Mouse (Mus musculus) liver, embryonic 13.5 days (tissue): ENCODE data around the gene Ephb1. TPM values are rescaled to one million over a fixed set of nuclear protein-coding genes. Genes with fewer than 3 reads are reported as not detected.

Experiments used
- ATAC-seq: fragments of 200-750 bp; cut with Nextera tagmentation; 2 replicates; pipeline ENCODE4 v1.8.0; 2017; ENCODE audit warnings: low read depth, mild to moderate bottlenecking, moderate number of reproducible peaks, moderate library complexity
- DNase-seq: peaks from one replicate; pipeline ENCODE4 v3.0.0; 2022
- H3K27ac ChIP-seq: fragments of 300-500 bp; sonication (generic); 2 replicates; pipeline ENCODE4 v1.5.1; 2015; ENCODE audit warnings: moderate library complexity, mild to moderate bottlenecking, inconsistent platforms
- H3K27me3 ChIP-seq: fragments of 300-500 bp; sonication (generic); 2 replicates; pipeline ENCODE4 v1.6.1; 2015; ENCODE audit warnings: mild to moderate bottlenecking, inconsistent platforms
- H3K36me3 ChIP-seq: fragments of 300-500 bp; sonication (generic); 2 replicates; pipeline ENCODE4 v1.6.1; 2015; ENCODE audit warnings: mild to moderate bottlenecking, inconsistent platforms
- H3K4me1 ChIP-seq: fragments of 300-500 bp; sonication (generic); replicated peaks from 2 replicates; pipeline ENCODE4 v1.6.1; 2015; ENCODE audit warnings: inconsistent platforms
- H3K4me2 ChIP-seq: fragments of 300-500 bp; sonication (generic); 2 replicates; pipeline ENCODE4 v1.6.1; 2015; ENCODE audit warnings: inconsistent platforms, mild to moderate bottlenecking, moderate library complexity
- H3K4me3 ChIP-seq: fragments of 300-500 bp; sonication (generic); replicated peaks from 2 replicates; pipeline ENCODE4 v1.5.1; 2015; ENCODE audit warnings: mild to moderate bottlenecking, inconsistent platforms
- H3K9ac ChIP-seq: fragments of 300-500 bp; sonication (generic); 2 replicates; pipeline ENCODE4 v1.6.1; 2015; ENCODE audit warnings: mild to moderate bottlenecking, inconsistent platforms
- H3K9me3 ChIP-seq: fragments of 300-500 bp; sonication (generic); replicated peaks from 2 replicates; pipeline ENCODE4 v1.6.1; 2016; ENCODE audit warnings: inconsistent platforms
- WGBS: fragments of 180-500 bp; shearing (Covaris S2); methylation state at CpG from one replicate; pipeline ENCODE4 v1.1.7; 2015; ENCODE audit not compliant: insufficient replicate concordance; 5-methylcytosine and 5-hydroxymethylcytosine counted together
- polyA plus RNA-seq: library from polyadenylated mRNA; unstranded; fragments of >200 nt; fragmentation: Nextera tagmentation; extraction: Ambion mirVana; gene quantifications from 2 replicates; pipeline ENCODE4 v1.2.1, GENCODE M21; 2015

Ephb1 gene
- polyA plus RNA-seq, 1 experiment from 2014 or later = 0.20 TPM

- 50% methylated on average over 11 of the region's 11 CpGs for WGBS
- Histone ChIP-seq H3K27me3 (no peaks in the 10 kb centered on the region), H3K36me3 (no peaks in the 10 kb centered on the region), H3K4me1 (no peaks in the 10 kb centered on the region), H3K4me3 (no peak overlapping the region), H3K27ac (no peak overlapping the region), H3K4me2 (no peak overlapping the region), H3K9me3 (no peaks in the 10 kb centered on the region), H3K9ac (no peak overlapping the region)
- DNase-seq = no peak
- no peak for ATAC-seq
These were observed 165.1 kb downstream of the Ephb1 start for GRCm38 (mm10) chr9:102189406-102189805.

DNA sequence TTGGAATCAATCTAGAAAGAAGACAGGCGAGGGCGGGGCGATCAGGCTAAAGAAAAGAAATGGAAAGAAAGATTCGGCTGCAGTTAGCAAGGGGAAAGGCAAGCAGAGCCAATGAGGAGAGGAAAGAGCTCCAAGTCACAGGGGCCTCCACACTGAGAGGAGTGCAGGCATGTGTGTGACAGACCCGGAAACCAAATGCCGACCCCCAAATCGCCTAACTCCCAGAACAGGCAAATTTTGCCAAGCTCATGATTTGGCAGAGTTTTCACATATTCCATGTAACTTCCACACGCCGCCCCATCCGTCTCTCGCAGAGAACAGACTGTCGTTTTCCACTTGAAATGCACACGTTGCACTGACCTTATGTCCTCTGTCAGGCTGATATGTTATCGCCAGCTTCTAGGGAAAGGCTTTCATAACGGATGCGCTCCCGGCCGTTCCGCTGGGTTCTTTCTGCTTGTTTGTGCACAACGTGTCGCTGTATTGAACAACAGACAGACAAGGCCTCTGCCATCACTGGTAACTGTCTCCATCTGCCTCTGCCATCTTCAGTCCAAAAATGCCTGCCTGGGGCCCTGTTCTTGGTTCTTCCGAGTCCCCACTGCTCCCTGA lies 170.7 kb downstream of the Ephb1 start:
- no peak overlapping the region for H3K27ac ChIP-seq
- ATAC-seq (no peak), DNase-seq (no peak)
- no peaks in the 10 kb centered on the region for H3K27me3 ChIP-seq
- H3K9me3 ChIP-seq = no peaks in the 10 kb centered on the region
- H3K4me3 ChIP-seq = no peak overlapping the region
- H3K36me3 ChIP-seq = no peaks in the 10 kb centered on the region
- no peaks in the 10 kb centered on the region for H3K4me1 ChIP-seq
- no peak overlapping the region for H3K9ac ChIP-seq
- H3K4me2 ChIP-seq = no peak overlapping the region
- 73% methylated on average over 22 of the region's 22 CpGs for WGBS

DNA sequence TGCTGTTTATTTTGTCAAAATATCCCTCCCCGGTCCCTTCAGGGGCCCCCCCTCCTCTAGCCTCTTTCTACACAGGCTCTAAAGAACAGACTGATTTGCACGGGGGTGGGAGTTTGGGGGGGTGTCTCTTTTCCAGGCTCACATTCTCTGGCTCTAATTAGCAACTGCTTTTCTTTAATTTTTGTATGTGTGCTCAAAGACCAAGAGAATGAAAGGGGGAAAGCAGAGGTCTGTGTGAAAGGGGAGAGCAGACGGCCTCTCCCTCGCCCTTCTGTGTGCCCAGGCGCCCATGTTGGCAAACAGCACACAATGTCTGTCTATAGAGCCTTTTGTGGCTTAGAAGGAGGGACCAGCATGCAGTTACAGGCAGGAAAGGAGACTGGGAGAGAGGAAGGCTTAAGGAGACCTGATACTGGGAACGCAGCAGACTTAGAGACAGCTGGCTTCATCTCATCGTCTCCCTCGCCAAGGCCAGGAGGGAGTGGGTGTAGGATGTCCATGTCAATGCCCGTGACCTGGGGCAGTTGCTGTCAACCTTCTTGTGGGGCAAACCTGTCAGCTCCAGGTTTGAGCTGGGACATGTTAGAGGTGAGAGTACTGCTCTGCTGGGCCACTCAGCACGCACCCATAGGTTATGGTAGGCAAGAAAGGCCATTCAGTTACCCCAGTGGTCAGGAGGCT lies 172.5 kb downstream of the Ephb1 start:
- H3K27me3 ChIP-seq = no peaks in the 10 kb centered on the region
- H3K9ac ChIP-seq = no peak overlapping the region
- H3K36me3 ChIP-seq = no peaks in the 10 kb centered on the region
- 62% methylated on average over 10 of the region's 10 CpGs for WGBS
- no peaks in the 10 kb centered on the region for H3K9me3 ChIP-seq
- no peak overlapping the region for H3K27ac ChIP-seq
- DNase-seq = no peak
- no peak overlapping the region for H3K4me3 ChIP-seq
- ATAC-seq = no peak
- H3K4me1 ChIP-seq = no peaks in the 10 kb centered on the region
- no peak overlapping the region for H3K4me2 ChIP-seq

- H3K27ac ChIP-seq = no peak overlapping the region
- no peaks in the 10 kb centered on the region for H3K4me1 ChIP-seq
- no peak for ATAC-seq
- no peaks in the 10 kb centered on the region for H3K9me3 ChIP-seq
- DNase-seq = no peak
- no peak overlapping the region for H3K4me2 ChIP-seq
- H3K9ac ChIP-seq = no peak overlapping the region
- H3K36me3 ChIP-seq = no peaks in the 10 kb centered on the region
- WGBS = 31% methylated on average over 3 of the region's 3 CpGs
- no peaks in the 10 kb centered on the region for H3K27me3 ChIP-seq
- no peak overlapping the region for H3K4me3 ChIP-seq
These were observed 173.2 kb downstream of the Ephb1 start for GRCm38 (mm10) chr9:102181276-102181675.

DNA sequence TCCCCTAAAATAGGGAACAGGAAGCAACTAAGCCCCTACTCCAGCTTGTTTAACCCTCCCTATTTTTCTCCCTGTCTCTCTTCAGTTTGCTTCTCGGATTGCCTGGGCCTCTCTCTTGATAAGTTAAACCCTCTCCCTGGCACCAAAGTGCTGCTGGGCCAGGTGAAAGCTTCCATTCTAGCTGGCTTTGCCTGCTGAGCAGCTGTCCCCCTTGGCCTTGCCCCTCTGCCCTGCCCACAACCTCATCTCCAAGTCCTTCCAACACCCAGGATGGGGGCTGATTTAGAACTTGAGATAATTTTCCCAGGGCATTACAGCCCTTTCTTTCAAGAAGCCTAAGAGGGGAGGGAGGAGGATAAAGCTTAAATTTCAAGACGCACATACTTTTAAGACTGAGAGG lies 174.0 kb downstream of the Ephb1 start:
- no peaks in the 10 kb centered on the region for H3K36me3 ChIP-seq
- no peak for ATAC-seq
- WGBS = 55% methylated on average over 2 of the region's 2 CpGs
- H3K9ac ChIP-seq = no peak overlapping the region
- no peak overlapping the region for H3K4me3 ChIP-seq
- H3K27me3 ChIP-seq = no peaks in the 10 kb centered on the region
- no peak for DNase-seq
- H3K9me3 ChIP-seq = no peaks in the 10 kb centered on the region
- H3K27ac ChIP-seq = no peak overlapping the region
- H3K4me2 ChIP-seq = no peak overlapping the region
- H3K4me1 ChIP-seq = no peaks in the 10 kb centered on the region

DNA sequence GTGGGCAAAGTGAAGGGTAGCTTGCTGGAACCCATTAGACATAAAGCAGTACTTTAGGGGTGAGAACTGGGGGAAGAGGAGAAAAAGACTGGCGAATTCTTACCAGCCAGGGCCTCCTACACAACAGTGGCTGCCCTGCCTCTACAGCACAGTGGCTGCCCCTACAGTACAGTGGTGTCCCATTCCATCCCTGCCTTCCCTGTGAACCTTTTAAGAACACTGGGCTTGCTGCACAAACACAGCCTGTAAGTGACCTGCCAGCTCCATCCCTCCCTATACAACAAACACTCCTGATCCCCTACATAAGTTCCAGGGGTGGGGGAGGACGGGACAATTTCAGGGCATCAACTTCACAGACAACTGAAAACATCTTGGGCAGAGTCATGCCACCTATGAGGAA lies 174.4 kb downstream of the Ephb1 start:
- 48% methylated on average over 2 of the region's 2 CpGs for WGBS
- Histone ChIP-seq H3K9ac (no peak overlapping the region), H3K27me3 (no peaks in the 10 kb centered on the region), H3K4me2 (no peak overlapping the region), H3K4me3 (no peak overlapping the region), H3K27ac (no peak overlapping the region), H3K4me1 (no peaks in the 10 kb centered on the region), H3K36me3 (no peaks in the 10 kb centered on the region), H3K9me3 (no peaks in the 10 kb centered on the region)
- DNase-seq (no peak), ATAC-seq (no peak)

DNA sequence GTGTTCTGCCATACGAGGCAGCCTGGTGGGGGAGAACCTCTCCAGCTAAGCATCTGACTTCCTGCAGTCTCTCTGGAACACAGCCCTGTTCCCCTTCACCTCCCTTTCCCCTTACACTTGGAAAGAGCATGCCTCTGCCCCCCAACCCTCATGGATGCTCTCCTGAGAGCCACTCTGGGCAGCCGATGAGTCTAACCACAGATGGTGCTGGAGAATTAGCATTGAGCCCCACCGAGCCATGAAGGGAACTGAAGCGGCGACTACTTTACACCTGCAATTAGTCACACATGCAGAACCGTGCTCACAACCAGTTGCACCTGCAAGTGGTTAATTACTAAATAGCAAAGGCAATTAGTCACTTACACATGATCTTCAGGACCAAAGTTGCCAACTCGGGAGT lies 184.8 kb downstream of the Ephb1 start:
- Histone ChIP-seq H3K9ac (no peak overlapping the region), H3K9me3 (no peaks in the 10 kb centered on the region), H3K36me3 (no peaks in the 10 kb centered on the region), H3K4me1 (no peaks in the 10 kb centered on the region), H3K27me3 (no peaks in the 10 kb centered on the region), H3K4me3 (no peak overlapping the region), H3K27ac (no peak overlapping the region), H3K4me2 (no peak overlapping the region)
- ATAC-seq (no peak), DNase-seq (no peak)
- WGBS = 71% methylated on average over 7 of the region's 7 CpGs

- no peak overlapping the region for H3K4me2 ChIP-seq
- no peak overlapping the region for H3K27ac ChIP-seq
- no peaks in the 10 kb centered on the region for H3K4me1 ChIP-seq
- H3K4me3 ChIP-seq = no peak overlapping the region
- no peaks in the 10 kb centered on the region for H3K9me3 ChIP-seq
- H3K27me3 ChIP-seq = no peaks in the 10 kb centered on the region
- no peak overlapping the region for H3K9ac ChIP-seq
- no peak for DNase-seq
- no peaks in the 10 kb centered on the region for H3K36me3 ChIP-seq
- no peak for ATAC-seq
- WGBS = 57% methylated on average over 3 of the region's 3 CpGs
These were observed 198.6 kb downstream of the Ephb1 start for GRCm38 (mm10) chr9:102155876-102156275.

DNA sequence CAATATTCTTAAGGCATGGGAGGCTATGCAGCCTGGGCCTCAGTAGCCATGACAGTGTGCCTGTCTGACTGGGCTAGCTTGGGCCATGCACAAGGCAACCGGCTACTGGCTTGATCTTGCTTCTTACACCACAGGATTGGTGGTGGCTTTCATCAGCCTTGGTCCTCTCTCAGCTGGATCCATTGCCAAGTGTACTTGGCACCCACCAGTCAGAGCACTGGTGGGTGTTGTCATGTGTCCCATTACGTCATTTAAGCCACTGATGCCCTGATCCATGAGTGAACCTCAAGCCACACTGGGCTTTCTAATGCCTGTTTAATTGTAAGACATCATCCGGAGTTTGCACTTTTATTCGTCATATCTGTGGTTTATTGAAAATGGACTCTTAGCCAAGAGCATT lies 215.3 kb downstream of the Ephb1 start:
- H3K27me3 ChIP-seq = no peaks in the 10 kb centered on the region
- WGBS = 68% methylated on average over 4 of the region's 4 CpGs
- DNase-seq (no peak), ATAC-seq (no peak)
- no peaks in the 10 kb centered on the region for H3K36me3 ChIP-seq
- no peak overlapping the region for H3K9ac ChIP-seq
- H3K4me3 ChIP-seq = no peak overlapping the region
- H3K27ac ChIP-seq = no peak overlapping the region
- H3K4me2 ChIP-seq = no peak overlapping the region
- H3K4me1 ChIP-seq = no peaks in the 10 kb centered on the region
- H3K9me3 ChIP-seq = no peaks in the 10 kb centered on the region

DNA sequence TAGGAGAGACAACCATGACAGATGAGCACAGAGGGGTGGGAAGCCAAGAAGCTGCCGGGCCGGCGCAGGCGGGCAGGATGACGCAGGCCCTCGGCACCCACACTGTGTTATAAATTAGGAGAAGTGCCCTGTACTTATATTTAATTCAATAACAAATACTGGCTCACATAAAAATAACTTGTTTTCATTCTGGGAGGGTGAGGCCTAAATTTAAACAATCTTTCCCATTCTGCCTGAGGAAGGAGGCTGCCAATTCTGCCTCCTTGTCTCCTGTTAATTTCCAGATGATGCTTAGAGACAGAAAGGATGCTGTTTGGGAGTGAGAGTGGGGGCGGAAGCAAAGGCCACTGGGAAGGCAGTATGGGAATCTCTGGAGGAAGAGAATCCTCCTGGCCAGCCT lies 215.8 kb downstream of the Ephb1 start:
- H3K27ac ChIP-seq = no peak overlapping the region
- 74% methylated on average over 7 of the region's 7 CpGs for WGBS
- ATAC-seq (no peak), DNase-seq (no peak)
- H3K4me1 ChIP-seq = no peaks in the 10 kb centered on the region
- no peaks in the 10 kb centered on the region for H3K36me3 ChIP-seq
- no peaks in the 10 kb centered on the region for H3K27me3 ChIP-seq
- H3K4me3 ChIP-seq = no peak overlapping the region
- no peak overlapping the region for H3K4me2 ChIP-seq
- H3K9ac ChIP-seq = no peak overlapping the region
- H3K9me3 ChIP-seq = no peaks in the 10 kb centered on the region

DNA sequence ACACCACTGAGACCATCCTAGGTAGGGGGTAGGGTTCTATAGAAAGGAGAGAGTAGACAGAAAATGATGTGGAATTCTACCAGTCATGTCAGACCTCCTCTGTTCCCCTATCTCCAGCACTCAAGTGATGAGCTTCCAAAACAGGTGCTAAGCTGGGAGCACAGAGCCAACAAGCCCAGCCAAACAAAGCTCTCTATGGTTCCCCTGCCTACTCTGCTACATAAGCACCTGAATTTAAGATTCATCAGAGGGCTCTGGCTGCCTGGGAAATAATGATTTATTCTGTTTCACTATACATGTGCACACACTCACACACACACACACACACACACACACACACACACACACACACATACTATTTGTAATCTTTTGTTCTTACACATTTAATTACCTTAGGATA lies 216.3 kb downstream of the Ephb1 start:
- H3K36me3 ChIP-seq = no peaks in the 10 kb centered on the region
- H3K4me3 ChIP-seq = no peak overlapping the region
- no peak for DNase-seq
- H3K9me3 ChIP-seq = no peaks in the 10 kb centered on the region
- H3K4me2 ChIP-seq = no peak overlapping the region
- H3K4me1 ChIP-seq = no peaks in the 10 kb centered on the region
- H3K27me3 ChIP-seq = no peaks in the 10 kb centered on the region
- H3K27ac ChIP-seq = no peak overlapping the region
- no peak for ATAC-seq
- no peak overlapping the region for H3K9ac ChIP-seq

DNA sequence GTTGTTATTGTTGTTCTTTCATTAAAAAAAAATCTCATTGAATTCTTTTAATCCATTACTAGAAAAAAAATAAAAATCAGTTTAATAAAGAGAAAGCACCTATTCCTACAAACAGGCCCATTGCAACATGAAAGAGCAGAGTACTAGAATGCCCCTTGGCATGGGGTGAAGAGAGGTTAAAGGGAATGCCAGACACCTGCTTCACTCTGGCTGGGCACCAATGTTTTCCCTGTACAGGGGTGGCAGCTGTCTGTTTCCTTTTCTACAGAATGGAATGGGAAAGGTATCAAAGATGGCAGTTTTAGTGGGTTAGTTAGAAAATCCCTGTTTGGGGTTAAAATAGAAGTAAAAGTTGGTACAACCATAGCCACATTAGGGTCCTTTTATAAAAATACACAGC lies 224.0 kb downstream of the Ephb1 start:
- no peak overlapping the region for H3K27ac ChIP-seq
- H3K9ac ChIP-seq = no peak overlapping the region
- ATAC-seq (no peak), DNase-seq (no peak)
- H3K4me1 ChIP-seq = no peaks in the 10 kb centered on the region
- H3K36me3 ChIP-seq = no peaks in the 10 kb centered on the region
- H3K27me3 ChIP-seq = no peaks in the 10 kb centered on the region
- no peak overlapping the region for H3K4me2 ChIP-seq
- no peaks in the 10 kb centered on the region for H3K9me3 ChIP-seq
- H3K4me3 ChIP-seq = no peak overlapping the region
